Mouse (Mus musculus) ovary, postnatal 10 days (tissue): ENCODE data around the gene Gm28042.

Source experiments
- DNase-seq: peaks from one replicate; pipeline ENCODE4 v3.0.0; 2022; ENCODE audit warnings: low spot score

Gm28042 gene

DNA sequence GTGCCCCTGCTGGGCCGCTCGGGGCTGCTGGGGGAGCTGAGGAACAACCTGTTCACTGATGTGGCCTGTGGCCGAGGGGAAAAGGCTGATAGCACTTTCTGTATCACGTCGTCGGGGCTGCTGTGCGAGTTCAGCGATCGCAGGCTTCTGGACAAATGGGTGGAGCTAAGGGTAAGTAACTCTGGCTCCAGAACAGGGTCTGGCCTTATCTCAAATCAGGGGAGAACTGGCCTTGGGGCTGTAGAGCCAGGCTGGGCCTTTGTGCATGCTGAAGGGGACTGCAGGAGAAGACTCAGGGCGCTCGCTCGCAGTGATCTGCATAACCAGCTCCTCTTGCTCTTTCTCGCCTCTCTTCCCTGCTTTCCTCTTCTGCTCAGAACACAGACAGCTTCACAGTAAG is 14.4 kb upstream of the Gm28042 start:
- DNase-seq = no peak

- DNase-seq = no peak
Measured at GRCm38 (mm10) chr2:120013831-120014486, 13.3 kb upstream of the Gm28042 start.

DNA sequence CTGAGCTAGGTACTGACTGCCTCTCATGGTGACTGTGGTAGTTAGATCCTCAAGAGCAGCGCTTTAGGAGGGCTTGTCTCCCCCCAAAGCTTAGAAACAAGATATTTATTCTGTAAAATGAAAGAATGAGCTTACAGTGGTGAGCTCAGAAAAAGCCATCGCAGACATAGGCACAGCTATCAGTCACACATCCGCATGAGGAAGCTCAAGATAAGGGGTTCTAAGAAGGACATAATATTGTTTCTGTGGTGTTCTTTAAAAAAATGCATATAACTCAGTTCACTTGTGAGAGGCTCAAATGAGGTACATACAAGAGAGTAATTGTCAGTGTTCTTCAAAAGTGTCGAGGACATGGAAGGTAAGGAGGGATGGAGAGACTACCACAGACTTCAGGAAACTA is 11.4 kb upstream of the Gm28042 start:
- DNase-seq = no peak

GRCm38 (mm10) chr2:120017599-120017998 is 9.7 kb upstream of the Gm28042 start:
- DNase-seq = no peak

- DNase-seq = no peak
Measured at GRCm38 (mm10) chr2:120024337-120024736, 3.0 kb upstream of the Gm28042 start.

DNA sequence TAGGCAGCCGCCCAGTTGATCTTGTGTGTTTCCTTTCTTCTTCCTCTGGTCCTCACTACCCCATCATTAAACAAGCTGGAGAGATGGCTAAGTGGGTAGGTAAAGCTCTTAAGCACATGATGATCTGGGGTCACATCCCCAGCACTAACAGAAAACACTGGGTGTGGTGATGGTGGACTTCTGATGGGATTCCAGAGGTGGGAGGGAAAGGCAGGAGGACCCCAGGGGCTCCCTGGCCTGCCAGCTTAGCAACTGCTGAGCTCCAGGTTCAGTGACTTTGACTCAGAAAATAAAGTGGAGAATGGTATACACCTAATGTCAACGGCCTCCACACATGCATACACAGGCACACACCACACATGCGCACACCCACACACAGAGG is 648 bp downstream of the Gm28042 start:
- no peak for DNase-seq

DNA sequence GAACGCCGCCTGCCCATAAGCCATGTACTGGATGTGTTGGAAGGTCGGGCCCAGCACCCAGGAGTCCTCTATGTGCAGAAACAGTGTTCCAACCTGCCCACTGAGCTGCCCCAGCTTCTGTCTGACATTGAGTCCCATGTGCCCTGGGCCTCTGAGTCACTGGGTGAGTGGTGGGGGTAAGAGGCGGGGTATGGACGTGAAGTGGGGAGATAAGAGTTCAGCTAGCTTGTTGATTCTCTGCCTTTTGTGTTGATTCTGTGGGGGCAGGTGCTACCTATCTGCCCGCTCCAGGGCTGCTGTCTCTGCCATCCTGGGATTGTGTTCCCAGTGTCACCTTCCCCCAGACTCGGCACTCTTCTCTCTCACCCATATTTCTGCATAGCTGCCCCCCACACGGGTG is 3.1 kb downstream of the Gm28042 start:
- no peak for DNase-seq

GRCm38 (mm10) chr2:120032726-120033467 is 5.6 kb downstream of the Gm28042 start, which contains the start of gene Pla2g4b:
TSS of gene Pla2g4b (plus strand) at chr2:120033417.
- DNase-seq = no peak

- DNase-seq = no peak
Measured at GRCm38 (mm10) chr2:120033726-120034125, 6.4 kb downstream of the Gm28042 start.

DNA sequence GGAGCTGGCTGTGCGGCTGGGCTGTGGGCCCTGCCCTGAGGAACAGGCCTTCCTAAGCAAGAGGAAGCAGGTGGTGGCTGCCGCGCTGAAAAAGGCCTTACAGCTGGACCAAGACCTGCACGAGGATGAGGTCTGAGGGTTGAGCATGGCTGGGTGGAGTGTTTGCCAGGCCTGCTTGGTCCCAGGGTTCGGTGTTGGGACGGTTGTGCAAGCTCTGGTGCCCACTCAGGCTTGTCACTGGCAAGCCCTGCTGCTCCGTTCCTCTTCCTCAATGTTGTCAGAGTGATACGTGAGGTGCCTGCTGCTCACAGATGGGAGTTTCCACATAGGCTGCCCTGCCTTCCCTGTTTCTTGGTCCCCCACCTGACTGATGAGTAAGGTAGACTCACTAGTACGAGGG is 10.5 kb downstream of the Gm28042 start:
- no peak for DNase-seq

DNA sequence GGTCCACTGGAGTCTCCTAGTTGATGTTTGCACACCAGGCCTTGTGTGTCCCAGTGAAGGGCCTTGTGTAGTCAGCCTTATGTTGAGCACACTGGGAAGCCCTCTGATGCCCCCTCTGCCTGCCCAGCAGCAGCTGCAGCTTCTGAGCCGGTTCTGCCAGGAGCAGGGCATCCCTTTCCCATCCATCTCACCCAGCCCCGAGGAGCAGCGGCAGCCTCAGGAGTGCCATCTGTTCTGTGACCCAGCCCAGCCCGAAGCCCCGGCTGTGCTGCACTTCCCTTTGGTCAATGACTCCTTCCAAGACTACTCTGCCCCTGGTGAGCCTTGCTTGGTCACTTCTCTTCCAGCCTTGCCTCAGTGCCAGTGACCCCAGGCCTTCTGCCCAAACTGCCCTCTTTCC is 13.7 kb downstream of the Gm28042 start:
- no peak for DNase-seq

- no peak for DNase-seq
Measured at GRCm38 (mm10) chr2:120044101-120044603, 16.9 kb downstream of the Gm28042 start.

DNA sequence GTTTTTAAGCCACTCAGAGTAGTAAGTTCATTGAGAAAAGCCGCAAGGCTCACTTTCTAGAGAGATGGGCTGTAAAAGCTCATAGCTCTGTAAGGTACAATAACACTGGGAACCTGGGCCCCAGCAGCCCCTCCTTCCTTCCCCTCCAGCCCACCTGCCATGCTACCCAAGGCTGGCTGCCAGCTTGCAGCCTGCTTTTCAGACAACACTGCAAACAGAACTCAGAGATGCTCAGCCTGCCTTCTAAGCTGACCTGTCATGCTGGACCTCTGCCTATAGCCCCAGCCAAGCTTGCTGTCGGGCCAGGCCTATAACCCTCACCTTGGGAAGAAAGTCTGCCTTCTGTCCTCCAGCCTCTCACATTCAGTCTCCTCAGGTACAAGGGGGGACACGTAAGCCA is 17.4 kb downstream of the Gm28042 start:
- DNase-seq = no peak

DNA sequence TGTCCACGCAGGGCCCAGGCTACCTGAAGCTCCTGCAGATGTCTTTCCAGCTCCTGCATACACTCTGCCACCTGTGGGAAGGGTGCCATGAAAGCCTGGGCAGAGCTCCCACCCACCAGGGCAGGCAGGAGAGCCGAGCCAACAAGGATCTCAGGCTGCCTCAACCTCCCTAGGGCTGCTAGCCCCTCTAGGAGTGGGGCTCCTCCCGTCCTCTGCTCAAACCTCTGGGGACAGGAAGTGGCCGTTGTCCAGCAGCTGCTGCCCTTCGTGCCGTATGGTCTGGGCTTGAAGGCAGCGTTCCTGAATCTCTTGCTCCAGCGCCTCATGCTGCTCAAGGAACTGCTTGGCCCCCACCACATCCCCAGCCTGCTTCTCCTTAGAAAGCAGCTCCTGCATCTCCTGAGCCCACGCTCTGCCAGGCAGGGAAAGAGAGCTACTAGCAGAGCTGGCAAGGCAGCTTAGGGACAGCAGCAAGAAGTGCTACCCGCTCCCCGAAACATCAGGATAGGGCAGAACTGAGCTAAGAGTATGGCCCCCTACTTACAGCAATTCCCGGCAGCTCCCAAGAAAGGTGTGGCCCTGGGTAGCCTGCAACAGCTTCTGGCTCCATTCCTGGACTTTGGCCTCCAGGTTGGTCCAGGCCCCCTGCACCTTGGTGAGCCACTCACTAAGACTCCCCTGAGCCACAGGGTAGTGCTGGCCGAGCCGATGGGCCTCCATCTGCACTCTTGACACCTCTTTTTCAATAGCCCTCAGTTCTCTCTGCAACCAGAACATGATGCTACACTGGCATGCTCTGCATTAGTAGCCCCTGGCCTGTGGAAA is 19.4 kb downstream of the Gm28042 start:
- no peak for DNase-seq

GRCm38 (mm10) chr2:120048173-120048572 is 20.9 kb downstream of the Gm28042 start:
- no peak for DNase-seq

DNA sequence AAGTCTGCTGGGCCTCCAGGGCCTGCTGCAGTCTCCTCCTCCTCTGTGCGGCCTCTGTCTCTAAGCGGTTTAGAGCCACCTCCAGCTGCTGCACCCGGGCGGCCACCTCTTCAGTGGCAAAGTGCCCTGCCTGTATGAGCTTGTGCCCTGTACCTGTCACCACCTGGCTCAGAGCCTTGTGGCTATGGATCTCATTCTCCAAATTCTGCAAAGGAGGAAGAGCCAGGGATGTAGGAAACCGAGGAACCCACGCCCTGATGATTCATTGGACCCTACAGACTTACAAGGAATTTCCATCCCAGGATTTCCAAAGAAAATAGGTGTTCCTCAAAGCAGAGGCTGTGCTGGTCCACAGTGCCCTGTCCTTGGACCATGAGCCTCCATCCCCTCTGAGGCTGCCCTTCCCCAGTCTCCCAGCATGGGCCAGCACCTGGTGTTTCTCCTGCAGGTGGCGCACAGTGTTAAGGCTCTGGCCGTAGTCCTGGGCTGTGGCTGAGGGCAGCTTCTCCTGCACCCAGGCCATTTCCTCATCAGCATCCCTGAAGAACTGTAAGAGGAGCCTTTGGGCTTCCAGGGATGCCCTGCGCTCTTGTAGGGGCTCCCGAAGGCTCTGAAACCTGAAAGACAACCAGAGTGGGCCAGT is 22.5 kb downstream of the Gm28042 start:
- DNase-seq = peak; percentile 28

- DNase-seq = no peak
Measured at GRCm38 (mm10) chr2:120051405-120051804, 24.1 kb downstream of the Gm28042 start.

DNA sequence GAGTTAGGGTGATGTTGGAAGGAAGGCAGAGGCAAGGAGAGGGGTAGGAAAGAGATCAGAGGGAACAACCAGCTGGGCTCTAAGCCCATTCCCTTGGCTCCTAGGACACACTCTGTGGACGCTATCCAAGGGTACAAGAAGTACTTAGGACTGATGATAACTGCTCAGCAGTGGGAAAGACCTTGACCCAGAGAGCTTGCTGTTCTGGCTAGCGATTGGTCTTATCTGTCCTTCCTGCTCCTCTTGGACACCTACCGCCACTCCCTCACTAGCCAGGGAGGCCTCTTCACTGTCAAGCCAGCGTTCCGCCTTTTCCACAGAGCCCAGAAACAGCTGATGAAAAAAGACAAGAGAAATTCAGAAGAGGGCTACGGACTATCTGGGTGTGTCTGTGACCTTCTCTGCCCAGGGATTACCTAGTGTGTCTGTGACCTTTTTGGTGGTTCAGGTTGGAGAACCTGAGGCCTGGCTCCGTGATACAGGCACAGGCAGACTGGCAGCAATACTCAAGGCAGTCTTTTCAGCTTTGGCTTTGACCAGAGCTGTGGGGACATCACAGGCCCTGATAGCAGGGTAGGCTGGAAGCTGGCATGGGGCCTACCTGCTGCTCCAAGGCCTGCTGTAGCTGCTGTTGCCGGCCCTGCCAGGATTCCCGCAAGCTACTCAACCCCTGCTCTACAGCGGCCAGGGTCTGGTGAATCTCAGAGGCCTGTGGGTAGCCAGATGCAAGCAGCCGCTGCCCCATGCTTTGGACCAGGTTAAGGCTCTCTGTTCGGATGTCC is 27.7 kb downstream of the Gm28042 start:
- DNase-seq = no peak

DNA sequence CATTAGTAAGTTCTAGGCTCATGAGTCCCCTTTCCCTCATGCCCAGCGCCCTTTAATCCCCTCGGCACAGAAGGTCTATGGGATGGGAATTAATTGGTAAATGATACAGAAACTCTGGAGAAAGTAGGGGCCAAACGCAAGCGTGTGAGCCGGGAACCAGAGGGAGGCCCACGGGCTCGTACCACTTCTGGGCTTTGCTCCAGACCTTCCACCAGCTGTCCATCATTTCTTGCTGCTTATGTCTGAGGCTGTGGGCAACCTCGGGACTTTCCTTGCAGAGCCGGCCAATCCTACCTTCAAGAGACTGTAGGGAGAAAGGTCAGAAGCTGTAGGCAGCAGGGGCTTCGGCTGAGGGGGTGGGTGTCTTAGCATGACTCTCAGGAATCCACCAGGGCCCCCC is 28.6 kb downstream of the Gm28042 start:
- no peak for DNase-seq

DNA sequence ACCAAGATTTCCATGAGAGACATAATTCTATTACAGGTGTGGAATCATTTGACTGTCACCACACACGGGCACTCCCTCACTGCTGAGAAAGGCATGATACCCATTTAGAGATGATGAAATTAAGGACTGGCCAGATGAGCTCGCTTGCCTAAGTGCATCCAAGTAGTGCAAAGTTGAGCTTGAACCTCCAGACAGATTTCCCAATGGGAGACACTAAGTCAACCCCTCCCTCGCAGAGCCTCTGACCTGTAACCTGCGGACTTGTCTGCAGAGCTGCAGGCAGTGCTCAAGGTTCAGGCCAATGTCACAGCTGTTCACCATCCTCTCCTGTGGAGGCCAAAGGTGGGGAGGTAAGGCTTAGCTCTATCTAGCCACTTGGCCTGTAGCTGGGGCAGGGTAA is 31.5 kb downstream of the Gm28042 start:
- DNase-seq = no peak

DNA sequence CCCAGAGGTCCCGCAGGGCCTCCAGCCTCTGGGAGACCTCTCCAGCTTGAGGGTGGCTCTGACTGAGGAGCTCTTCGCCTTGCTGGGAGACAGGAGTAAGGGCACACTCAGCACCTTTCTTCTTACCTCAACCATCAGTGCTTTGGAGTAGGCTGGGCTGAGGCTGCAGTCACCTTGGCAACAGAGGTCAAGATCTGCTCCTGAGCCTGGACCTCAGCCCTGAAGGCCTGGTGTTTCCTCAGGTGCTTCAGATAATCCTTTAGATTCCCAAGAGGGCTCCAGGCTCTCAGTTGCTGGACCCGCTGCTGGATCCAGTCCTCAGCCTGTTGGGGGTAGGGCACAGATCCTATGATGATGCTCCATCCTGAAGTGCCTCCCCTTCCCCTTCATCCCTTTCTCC is 32.2 kb downstream of the Gm28042 start:
- DNase-seq = no peak
